Mouse (Mus musculus) ZHBTc4 (cell line): Measurements from ENCODE around the gene B3galt5.

Source experiments
- DNase-seq: peaks from one replicate; pipeline ENCODE4 v3.0.0-alpha.2; 2011; ENCODE audit warnings: low read depth, low spot score

Gene B3galt5

DNA sequence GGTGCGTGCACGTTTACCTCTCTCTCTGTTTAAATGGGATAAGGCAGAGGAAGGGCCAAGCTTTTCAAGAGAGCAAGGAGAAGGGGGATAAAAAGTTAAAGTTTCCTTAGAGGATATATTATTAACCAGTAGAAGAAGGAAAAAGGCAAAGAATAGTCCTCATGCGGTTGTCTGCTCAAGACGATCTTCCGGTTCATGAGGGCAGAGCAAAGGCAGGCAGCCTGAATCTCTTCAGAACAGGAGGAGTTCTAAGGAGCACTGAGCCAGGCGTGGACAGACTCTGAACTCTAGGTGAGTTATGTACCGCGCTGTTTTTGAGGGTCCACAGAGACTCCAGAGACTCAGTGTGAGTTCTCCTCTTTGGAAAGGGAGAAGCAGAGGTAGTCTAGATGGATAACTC, 22.8 kb downstream of the B3galt5 start:
- no peak for DNase-seq

DNA sequence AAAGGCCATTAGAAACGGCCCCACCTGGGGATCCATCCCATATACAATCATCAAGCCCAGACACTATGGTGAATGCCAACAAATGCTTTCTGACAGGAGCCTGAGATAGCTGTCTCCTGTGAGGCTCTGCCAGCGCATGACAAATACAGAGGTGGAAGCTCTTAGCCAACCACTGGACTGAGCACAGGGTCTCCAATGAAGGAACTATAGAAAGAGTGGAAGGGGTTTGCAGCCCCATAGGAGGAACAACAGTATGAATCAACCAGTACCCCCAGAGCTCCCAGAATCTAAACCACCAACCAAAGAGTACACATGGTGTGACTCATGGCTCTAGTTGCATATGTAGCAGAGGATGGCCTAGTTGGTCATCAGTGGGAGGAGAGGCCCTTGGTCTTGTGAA, 36.1 kb downstream of the B3galt5 start:
- no peak for DNase-seq

DNA sequence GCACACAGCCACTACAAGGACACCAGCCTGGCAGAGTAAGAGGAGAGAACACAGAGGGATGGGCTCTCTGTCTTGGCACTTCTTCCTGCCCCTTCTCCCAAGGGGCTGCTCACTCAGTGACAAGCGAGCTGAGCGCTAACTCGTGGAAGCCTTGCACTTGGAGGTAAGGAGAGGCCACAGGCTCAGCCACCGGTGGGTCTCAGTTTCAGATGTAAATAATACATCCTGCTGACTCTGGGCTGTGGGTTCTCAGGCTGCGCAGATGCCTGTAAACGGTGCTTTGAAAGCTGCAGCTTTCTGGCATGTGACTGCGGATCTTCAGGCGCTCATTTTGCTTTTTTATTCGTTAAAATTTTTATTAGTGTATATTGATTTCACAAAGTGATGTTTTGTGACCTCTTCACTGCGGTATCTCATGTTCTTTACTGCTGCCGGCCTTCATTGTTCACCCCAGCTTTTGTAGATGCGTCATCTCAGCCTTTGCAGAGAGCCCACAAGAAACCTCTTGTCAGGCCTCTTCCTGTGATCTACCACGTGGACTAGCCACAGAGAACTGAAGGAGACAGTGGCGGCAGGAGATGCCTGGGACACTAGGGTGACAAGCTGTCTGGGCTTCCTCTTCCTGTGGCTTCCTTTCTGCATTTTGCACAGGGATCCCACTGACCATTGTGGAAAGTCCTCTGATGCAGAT, 37.5 kb downstream of the B3galt5 start:
- no peak for DNase-seq

DNA sequence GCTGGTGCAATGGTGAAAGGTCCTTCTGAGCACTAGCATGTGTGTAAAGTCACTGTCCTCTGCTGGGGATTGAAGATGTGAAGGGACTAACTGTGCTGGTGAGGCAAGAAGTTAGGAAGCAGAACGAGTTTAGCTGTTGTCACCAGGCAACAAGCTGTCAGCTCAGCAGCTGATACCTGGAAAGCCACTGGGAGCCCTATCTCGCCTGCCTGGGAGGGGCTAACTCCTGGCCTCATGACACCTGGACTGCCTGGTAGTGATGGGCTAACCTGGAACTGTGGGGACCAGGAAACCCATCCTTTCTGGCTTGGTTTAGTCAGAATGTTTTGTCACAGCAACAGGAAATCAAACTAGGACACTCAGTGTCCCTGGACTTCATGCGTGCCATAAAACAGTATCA, 41.0 kb downstream of the B3galt5 start:
- DNase-seq = no peak

DNA sequence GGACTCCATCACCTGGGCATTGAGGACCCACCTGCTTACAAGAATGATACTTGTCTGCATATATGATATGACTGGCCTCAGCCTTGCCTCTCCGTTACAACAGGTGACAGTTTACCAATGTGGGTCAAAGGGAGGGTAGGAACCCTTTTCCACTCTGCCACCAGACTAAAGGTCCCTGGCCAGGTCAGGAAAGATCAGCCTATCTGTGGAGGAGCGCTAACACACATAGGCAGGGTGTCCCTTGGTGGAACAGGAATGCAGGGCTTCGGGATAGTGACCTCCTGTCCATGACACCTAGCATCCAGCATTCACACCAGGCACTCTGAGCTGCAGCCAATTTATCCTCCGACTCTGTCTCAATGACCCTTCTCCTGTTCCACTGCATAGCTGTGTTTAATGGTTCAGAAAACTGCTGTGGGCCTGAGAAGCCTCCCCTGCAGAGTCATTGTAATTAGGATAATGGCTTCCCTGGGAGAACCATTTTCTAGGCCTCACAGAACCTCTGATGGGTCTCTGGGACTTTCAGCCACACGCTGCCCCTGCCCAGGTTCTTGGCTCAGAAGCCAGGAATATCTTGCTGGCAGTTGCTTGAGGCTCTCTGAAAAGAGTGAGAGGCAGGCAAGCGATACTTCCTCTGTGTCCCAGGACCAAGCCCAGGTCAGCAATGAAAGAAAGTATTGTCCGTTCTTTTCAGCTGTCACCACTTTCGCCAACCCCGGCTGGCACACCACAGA, 43.1 kb downstream of the B3galt5 start:
- peak; percentile 10 for DNase-seq

DNA sequence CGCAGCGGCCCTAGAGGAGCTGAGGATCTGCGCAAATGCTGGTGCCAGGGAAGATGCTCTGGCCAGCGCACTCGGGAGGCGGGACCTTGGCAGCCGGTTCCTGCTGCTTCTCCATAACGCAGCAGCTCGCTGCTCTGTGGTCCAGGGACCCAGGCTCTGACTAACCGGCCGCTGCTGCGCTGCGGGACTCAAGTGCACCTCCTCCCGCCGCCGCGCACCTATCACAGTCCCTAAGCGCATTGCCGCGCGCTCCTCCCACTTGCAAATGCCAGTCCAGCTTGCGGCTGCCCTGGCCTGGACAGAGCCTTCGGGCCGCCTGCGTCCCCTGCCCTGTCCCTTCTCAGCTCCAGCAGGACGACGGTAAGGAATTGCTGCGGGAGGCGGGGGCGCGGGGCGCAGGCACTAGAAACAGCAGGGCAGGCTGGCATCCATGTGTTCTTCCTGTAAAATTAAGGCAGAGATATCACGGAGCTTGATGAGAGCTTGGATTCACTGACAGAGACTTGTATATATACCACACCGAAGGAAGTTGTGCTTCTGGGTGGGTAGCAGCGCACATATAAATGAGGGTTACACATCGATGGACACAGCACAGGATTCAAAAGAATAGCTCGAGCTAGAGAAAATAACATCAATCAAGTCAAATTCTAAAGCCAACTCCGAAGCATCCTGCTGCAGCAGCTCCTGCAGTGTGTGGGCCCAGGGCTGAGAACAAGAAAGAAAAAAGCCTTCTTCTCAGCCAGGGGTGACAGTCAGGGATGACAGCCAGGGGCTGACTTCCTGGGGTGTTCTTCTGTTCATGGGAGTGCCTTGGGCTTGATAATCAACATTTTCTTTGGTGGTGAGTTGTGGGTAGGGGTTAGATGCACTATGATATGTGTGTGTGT, 45.4 kb downstream of the B3galt5 start:
- DNase-seq = peak; percentile 65

DNA sequence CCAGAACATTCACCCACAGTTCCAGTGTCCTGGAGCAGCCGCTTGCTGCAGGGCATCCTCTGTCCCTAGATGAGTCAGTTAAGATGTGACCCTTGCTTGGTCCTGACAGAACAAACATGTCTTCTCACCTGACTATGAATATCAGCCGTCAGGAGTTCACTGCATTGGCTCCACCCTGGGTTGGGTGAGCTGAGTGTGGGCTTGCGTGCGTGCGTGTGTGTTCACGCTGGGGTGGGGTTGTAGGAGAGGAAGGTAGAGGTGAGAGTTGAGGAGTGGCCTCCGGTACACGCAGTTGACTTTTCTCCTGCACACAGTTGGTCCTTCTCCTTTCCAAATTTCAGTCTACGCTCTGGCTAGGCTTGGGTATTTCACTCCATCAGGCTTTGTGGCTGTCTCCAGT, 47.0 kb downstream of the B3galt5 start:
- DNase-seq = no peak

DNA sequence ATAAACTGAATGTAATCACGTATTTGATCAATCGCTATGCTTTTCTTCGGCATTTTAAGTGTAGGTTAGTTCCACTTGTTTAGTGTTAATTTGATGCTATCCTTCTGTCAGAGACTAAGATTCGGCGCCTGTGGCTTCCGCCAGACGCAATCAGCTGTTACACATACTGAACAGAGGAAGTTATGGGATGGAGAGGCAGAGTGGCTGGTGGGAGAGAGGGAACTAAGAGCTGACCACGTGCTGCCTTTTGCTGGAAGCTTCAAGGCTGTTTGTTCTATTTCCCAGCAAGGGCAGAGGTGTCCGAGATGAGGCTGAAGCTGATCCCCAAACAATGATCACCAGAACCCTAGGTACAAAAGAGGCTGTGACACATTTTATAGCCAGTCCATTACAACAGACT, 56.3 kb downstream of the B3galt5 start:
- no peak for DNase-seq

DNA sequence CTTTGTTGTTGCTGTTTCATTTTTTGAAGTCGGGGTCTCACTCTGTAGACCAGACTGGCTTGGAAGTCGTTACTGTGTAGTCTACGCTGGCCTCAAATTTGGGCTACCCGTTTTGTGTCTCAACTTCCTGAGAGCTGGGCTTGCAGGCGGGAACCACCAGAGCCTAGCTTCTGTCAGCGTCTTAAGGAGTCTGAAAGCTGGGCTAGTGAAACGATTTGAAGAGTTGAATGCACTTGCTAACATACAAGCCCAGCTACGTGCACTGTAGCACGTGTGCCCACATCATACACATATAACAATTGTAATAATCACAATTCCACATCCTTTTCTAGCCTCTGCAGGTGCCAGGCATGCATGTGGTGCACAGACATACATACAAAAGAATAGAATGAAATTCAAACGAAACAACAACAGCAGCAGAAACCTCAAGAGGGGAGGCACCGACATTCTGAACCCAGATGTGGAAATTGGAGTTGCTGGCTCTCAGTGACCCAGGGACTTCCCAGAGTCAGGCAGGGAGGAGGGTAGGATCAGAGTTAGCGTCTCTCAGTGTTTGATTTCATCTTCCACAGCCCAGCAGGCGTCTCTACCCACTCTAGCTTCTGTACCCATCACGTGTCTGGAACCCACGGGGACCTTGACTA, 57.1 kb downstream of the B3galt5 start:
- no peak for DNase-seq

DNA sequence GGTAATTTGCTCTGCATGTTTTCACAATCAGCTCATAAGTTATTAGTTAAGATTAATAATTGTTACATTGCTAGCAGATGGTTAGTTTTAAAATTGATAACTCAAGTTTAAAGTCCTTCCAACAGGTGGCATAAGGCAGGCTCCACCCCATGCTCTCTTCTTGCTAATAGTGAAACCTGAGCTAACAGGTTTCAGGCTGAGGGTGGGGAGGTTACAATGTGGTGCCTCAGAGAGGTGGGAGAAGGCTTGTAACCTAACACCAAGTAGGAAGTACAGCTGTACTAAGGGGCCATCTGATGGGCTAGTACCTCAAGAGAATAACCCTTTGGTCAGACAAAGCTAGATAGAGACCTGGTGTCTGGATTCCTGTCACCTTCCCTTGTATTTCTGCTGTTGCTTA, 62.5 kb downstream of the B3galt5 start:
- no peak for DNase-seq

DNA sequence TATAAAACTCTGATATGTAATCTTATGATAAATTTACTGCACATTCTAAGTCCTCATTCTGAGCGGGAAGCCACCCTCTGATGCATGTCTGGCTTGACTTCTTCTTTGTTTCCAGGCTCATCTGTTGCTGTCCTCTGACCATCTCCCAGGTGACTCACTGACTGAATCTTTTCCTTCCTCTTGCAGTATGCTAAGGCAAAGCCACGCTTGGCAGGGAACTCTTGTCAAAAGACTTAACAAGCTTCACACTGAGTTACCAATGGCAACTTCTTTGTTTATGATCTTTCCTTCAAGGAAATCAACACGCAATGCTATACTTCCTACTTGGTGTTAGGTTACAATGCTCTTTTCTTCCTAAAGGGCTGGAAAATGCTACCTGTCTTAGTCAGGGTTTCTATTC, 63.0 kb downstream of the B3galt5 start:
- no peak for DNase-seq

DNA sequence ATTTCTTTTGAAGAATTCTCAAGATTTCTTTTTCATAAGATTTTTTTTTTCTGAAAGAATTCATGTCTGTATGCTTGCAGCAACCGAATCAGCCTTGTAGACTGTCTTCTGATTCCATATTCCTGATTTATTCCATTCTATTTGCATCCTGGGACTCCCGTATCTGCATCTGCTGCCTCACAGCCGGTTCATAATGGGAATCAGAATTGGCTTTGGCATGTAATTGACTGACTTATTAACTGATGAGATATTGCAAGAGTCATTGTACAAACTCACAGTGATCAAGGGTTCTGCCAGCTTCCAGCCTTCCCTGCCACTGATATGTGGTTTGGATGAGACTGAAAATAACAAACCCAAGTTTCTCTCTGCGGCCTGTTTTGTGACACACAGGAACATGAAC, 67.8 kb downstream of the B3galt5 start:
- no peak for DNase-seq

DNA sequence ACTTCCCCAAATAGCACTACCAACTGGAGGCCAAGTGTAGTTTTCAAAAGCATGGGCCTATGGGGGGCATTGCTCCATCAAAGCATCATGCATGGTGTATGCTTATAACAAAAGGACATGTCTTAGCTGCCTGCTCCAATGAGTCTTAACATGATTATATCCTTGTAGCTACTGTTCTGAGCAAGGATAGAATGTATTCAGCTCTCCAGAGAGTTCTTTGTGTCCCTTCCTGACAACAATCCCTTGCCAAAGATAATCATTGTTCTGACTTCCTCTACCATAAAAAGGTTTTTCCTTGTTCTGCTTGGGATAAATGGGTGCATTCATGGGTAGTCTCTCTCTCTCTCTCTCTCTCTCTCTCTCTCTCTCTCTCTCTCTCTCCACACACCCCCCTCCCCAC, 68.8 kb downstream of the B3galt5 start:
- no peak for DNase-seq

DNA sequence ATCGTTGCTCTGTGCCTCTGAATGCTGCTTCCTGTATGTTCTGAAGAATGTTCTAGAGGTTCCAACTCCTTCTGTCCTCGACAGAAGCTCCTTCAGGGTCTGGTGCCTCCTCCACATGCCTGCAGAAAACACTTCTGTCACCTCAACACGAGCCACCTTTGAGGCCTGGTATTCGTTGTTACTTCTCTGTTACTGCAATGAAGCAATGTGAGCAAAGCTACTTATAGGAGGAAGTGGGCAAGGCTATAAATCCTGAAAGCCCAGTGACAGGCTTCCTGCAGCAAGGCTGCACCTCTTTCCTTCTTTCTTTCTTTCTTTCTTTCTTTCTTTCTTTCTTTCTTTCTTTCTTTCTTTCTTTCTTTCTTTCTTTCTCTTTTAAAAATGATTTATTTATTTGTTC, 71.3 kb downstream of the B3galt5 start:
- DNase-seq = no peak

DNA sequence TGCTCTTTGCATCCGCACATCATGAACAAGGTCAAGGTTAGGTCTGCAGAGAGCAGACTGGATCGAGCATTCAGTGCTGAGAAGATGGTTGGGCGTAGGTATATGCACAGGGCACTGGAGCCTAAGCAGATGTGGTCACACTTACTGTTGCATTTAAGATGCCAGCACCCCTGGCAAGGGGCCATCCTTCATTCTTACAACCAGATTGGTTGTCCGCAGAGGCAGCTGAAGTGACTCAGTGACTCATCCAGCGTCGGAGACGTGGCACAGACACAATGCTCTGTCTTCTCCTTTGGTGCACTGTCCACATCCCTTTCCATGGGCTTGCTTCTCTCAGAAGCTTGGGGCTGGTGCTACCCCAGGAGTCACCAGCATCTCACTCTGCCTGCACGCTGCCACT, 82.2 kb downstream of the B3galt5 start:
- no peak for DNase-seq

DNA sequence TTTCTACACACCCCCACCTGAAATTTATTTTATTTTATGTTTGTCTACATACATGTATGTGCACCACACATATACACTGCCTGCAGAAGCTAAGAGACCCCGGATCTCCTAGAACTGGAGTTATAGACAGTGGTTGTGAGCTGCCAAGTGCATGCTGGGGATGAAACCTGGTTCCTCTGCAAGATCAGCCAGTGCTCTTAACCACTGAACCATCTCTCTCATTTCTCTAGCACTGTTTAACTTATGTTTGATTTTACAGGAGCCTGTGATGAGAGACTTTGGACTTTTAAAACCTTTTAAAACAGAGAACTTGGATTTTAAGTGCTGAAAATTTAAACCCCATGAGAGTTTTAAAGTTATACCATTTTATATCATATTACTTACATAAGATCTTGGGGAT, 87.1 kb downstream of the B3galt5 start:
- DNase-seq = no peak

DNA sequence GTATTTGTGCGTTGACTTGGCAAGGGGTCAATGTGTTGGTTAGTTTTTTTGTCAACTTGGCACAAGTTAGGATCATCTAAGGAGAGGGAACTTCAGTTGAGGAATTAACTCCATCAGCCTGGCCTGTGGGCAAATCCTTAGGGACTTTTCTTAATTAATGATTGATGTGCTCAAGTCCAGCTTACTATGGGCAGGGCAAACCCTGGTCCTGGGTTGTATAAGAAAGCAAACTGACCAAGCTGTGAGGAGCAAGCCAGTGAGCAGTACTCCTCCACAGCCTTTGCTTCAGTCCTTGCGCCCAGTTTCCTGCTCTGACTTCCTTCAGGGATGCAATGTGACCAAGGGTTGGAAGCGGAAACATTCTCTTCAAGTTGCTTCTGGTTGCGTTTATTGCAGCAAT, 87.6 kb downstream of the B3galt5 start:
- DNase-seq = no peak

DNA sequence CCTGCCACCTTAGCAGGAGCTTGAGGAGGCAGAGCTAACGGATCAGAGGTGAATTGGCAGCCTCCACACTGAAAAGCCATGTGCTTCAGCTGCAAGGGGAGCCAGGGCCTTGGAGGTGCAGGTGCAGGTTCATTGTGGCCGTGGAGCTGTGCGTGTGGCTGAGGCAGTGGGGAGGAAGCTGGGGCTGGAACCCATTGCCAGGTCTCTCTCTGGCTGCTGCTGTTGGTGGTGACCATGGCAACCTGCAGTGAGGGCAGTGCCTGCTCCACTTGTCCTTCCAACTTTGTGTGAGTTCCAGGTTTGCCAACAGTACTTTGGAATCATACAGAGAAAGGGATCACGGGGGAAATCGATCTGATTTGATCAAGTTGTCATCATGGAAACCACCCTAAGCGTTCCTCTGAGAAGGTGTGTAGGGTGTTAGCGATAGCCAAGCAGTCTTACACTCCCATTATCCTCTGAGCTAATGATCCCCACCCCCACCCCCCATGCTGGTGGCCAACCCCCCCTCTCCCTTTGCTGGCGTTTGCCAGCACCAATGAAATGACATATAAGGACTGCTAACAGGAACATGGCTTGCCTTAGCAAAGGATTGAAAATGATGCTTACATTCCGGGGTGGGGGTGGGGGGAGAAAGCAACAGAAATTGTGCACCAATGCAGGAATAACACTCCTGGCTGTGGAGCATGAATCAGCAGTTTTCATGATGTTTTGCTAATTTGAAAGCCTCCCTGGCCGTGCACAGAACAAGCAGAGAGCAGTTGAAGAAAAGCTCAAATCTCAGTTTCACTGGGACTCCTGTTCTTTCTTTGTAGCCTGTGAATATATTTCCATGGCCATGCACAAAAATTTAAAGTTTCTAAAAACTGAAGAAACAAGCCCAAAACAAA, 90.8 kb downstream of the B3galt5 start:
- peak; percentile 41 for DNase-seq

DNA sequence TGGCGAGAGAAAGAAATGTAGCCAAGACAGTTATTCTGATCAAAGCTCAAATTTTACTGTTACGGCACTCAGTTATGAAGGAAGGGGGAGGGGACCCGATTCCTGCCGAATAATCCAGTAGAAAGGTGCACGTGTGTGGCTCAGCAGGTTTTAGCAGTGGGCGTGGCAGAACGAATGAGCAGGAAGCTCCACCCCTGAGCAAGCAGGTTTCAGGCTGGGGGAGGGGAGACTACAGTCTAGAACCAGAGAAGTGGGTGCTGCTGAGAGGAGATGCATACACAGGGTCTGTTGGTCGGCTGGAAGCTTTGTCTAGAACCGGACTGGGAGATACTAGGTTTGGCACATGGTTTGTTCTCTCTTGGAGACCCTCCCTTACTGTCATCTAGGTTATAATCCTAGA, 91.7 kb downstream of the B3galt5 start:
- DNase-seq = peak; percentile 43

DNA sequence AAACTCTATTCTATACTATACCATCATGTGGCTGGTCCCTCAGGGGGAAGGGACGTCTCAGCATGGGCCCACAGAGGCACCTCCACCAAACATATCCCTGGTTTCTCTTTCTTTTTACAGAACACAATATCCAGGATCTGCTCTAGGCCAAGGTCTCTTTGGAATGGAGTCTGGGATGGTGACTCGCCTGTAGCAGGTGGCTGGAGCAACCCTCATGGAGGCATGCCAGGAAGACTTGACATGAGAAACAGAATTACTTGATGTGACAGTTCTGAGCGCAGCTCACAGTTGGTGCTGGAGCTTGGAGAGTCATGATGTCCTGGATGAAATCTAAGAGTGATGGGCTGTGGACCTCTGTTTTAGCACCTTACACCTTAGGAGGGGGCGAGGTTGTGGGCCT, 104.0 kb downstream of the B3galt5 start:
- no peak for DNase-seq

DNA sequence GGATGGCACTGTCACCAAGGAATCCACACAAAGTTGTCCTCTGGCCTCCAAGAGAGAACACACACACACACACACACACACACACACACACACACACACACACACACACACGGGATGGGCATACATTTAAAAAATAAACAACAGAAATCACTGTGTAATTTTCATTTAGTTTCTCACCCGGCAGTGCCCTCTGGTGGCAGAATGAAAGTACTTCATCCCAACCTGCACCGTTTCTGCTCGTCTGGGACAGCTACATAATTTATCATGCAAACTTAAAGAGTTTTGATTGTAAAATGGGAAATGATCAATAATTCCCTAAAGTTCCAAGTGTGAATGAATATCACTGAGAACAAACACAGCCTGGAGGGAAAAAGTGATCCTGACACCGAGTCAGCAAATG, 105.7 kb downstream of the B3galt5 start:
- DNase-seq = peak; percentile 48
